Comparison of ENCODE assay signal across 8 mouse cellular contexts in the genomic region with DNA sequence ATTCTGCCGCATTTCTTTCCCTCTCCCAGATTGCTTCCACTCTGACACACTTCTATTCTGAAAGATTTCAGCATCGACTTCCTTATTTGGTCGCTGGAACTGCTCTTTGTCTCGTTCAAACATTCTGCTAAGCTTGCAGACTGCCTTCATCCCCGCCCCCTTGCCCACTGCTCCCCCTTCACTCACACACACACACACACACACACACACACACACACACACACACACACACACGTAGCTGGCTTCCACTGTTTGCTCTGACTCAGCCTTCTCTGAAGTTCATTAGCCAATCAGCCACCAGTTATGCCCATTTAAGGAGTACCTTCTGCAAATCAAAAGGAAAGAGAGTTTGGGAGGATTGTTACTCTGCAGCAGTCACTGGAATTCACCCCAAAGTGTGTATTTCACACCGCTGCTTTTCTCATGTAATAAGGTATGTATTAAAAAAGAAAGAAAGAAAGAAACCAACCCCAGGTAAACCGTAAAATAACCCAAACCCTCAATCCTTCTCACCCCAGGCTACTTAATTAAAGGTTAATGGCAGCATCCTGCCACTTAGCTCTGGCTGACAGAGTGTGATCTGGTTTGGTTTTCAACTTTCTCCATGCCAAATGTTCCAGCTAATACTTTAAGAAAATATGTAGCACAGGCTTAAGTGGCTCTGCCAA.
DNase-seq lines count a peak whose midpoint lies in the region; ATAC-seq and TF ChIP-seq lines count a peak whose summit lies in the region.

No protein-coding gene starts in this region.

- no peak for TF ChIP-seq EP300 in ES-Bruce4 (IDR thresholded peaks at IDR 0.05; ENCODE audit: insufficient read depth, low read depth, low read length)
- TF ChIP-seq EP300 in lung, postnatal 0 days (IDR thresholded peaks at IDR 0.05) = peak; percentile 71; the same call in 1 of the 2 replicates

- TF ChIP-seq POLR2A in ES-Bruce4 (IDR thresholded peaks at IDR 0.05; ENCODE audit: insufficient read depth, low read length) = no peak

- DNase-seq in gastrocnemius, adult 2 months = peak; percentile 76
- peak; percentile 40 to 43 for DNase-seq in layer of hippocampus, postnatal 14 days (ENCODE audit: low spot score in 2 of 2)
- peak; percentile 97 for DNase-seq in lung, postnatal 0 days (ENCODE audit: low spot score)
- peak; percentile 49 for DNase-seq in retina, embryonic 14.5 days (ENCODE audit: low spot score)
- DNase-seq in urinary bladder, postnatal 36 days (ENCODE audit: low spot score in 2 of 2) = peak; percentile 72 to 87

- no peak overlapping the region for H3K9ac ChIP-seq in ES-Bruce4 (ENCODE audit: low read depth, poor library complexity, severe bottlenecking)
- H3K9ac ChIP-seq in hindbrain, embryonic 15.5 days = no peak overlapping the region
- no peak overlapping the region for H3K9ac ChIP-seq in lung, postnatal 0 days (replicated peaks; ENCODE audit: low read depth)

- H3K27me3 ChIP-seq in ES-Bruce4 (ENCODE audit: control insufficient read depth, insufficient read depth, low read length, poor library complexity, severe bottlenecking) = no peaks in the 10 kb centered on the region
- H3K27me3 ChIP-seq in hindbrain, embryonic 15.5 days = no peaks in the 10 kb centered on the region
- H3K27me3 ChIP-seq in lung, postnatal 0 days (replicated peaks; ENCODE audit: insufficient read depth, low read length) = no peaks in the 10 kb centered on the region

- H3K4me3 ChIP-seq in ES-Bruce4 (ENCODE audit: low read depth, low read length) = no peak overlapping the region
- H3K4me3 ChIP-seq in brown adipose tissue, adult 24 weeks (ENCODE audit: insufficient read depth, low read depth, low read length) = peak overlapping the region; percentile 34; the same call in 1 of the 2 replicates
- H3K4me3 ChIP-seq in gastrocnemius, adult 2 months = peak overlapping the region; percentile 30; the same call in 1 of the 2 replicates
- H3K4me3 ChIP-seq in hindbrain, embryonic 15.5 days = no peak overlapping the region
- H3K4me3 ChIP-seq in lung, postnatal 0 days (ENCODE audit: low read depth, low read length) = no peak overlapping the region

- ATAC-seq in hindbrain, embryonic 15.5 days (ENCODE audit: low FRiP score, low read depth) = peak; percentile 83
- peak; percentile 90 for ATAC-seq in lung, postnatal 0 days

- H3K36me3 ChIP-seq in ES-Bruce4 (ENCODE audit: control insufficient read depth, insufficient read depth, low read length, poor library complexity, severe bottlenecking) = no peaks in the 10 kb centered on the region
- no peaks in the 10 kb centered on the region for H3K36me3 ChIP-seq in hindbrain, embryonic 15.5 days
- H3K36me3 ChIP-seq in lung, postnatal 0 days (ENCODE audit: insufficient read depth, low read length) = no peaks in the 10 kb centered on the region

- no peaks in the 10 kb centered on the region for H3K4me1 ChIP-seq in ES-Bruce4 (ENCODE audit: control insufficient read depth, insufficient read depth, low read length)
- H3K4me1 ChIP-seq in brown adipose tissue, adult 24 weeks (ENCODE audit: control insufficient read depth, insufficient read depth, insufficient read length, low read length) = peaks cover 3% of the 10 kb centered on the region
- H3K4me1 ChIP-seq in hindbrain, embryonic 15.5 days (replicated peaks) = peaks cover 12% of the 10 kb centered on the region; the same call in 1 of the 2 replicates
- no peaks in the 10 kb centered on the region; the same call in 1 of the 2 replicates for H3K4me1 ChIP-seq in lung, postnatal 0 days (ENCODE audit: insufficient read depth, low read depth, low read length)

- no peaks in the 10 kb centered on the region for H3K9me3 ChIP-seq in ES-Bruce4 (replicated peaks; ENCODE audit: control insufficient read depth, insufficient read depth, low read length, poor library complexity, severe bottlenecking)
- no peaks in the 10 kb centered on the region for H3K9me3 ChIP-seq in hindbrain, embryonic 15.5 days
- no peaks in the 10 kb centered on the region for H3K9me3 ChIP-seq in lung, postnatal 0 days (ENCODE audit: low read length)

- peak overlapping the region; percentile 32 for H3K4me2 ChIP-seq in hindbrain, embryonic 15.5 days
- H3K4me2 ChIP-seq in lung, postnatal 0 days (replicated peaks; ENCODE audit: low read depth, low read length) = peak overlapping the region; percentile 23; the same call in 1 of the 2 replicates

- peak overlapping the region; percentile 63; the same call in 1 of the 2 replicates for H3K27ac ChIP-seq in ES-Bruce4 (ENCODE audit: insufficient read depth, low read length)
- peak overlapping the region; percentile 91 for H3K27ac ChIP-seq in brown adipose tissue, adult 24 weeks (replicated peaks; ENCODE audit: low read depth, low read length)
- peak overlapping the region; percentile 72 for H3K27ac ChIP-seq in gastrocnemius, adult 2 months
- peak overlapping the region; percentile 53 for H3K27ac ChIP-seq in hindbrain, embryonic 15.5 days (replicated peaks)
- H3K27ac ChIP-seq in lung, postnatal 0 days (ENCODE audit: low read length) = peak overlapping the region; percentile 77

- no peak for TF ChIP-seq CTCF in ES-Bruce4 (IDR thresholded peaks at IDR 0.05; ENCODE audit: low read depth, low read length)
- TF ChIP-seq CTCF in gastrocnemius, adult 2 months (IDR thresholded peaks at IDR 0.05) = no peak
- TF ChIP-seq CTCF in lung, postnatal 0 days (IDR thresholded peaks at IDR 0.05) = no peak

- intact Hi-C loops in gastrocnemius, adult 2 months (cut with DNase I) = loop anchor here (2.0 kb wide), 1 partner anchor 14 kb away; no protein-coding TSS in a partner anchor

- WGBS in hindbrain, embryonic 15.5 days = 22% methylated on average over 8 of the region's 8 CpGs
- 10% methylated on average over 8 of the region's 8 CpGs for WGBS in lung, postnatal 0 days

Comparison
In these comparisons a context has a peak if more than half of its experiments do, and no peak if none do; other contexts are left out.
1. H3K4me3 ChIP-seq: peak in brown adipose tissue, adult 24 weeks (single experiment) and gastrocnemius, adult 2 months (single experiment); none in ES-Bruce4 (single experiment), hindbrain, embryonic 15.5 days (single experiment) and lung, postnatal 0 days (single experiment).
2. DNase-seq: peak in every context shown above with its lines; median percentile 97 in lung, postnatal 0 days; 80 in urinary bladder, postnatal 36 days; 76 in gastrocnemius, adult 2 months; 49 in retina, embryonic 14.5 days; 42 in layer of hippocampus, postnatal 14 days.
3. Peak in every context shown above with its lines, with median percentiles within 50 percentile points of each other: H3K27ac ChIP-seq.